Mouse (Mus musculus): Measurements from ENCODE around the gene Mrpl10. TPM values are rescaled to one million over a fixed set of nuclear protein-coding genes. Genes with fewer than 3 reads are reported as not detected.

Gene Mrpl10
- total RNA-seq (2021), result 10 to 100 TPM; 69.0 to 69.2 TPM

GRCm38 (mm10) chr11:97041022-97041899 is at the start of gene Mrpl10, which contains the start of gene Lrrc46:
Gene Mrpl10 (plus strand): TSS chr11:97041560.
Gene Lrrc46 (minus strand): TSS chr11:97041407.
- DNase-seq (ENCODE audit: extremely low spot score in 1 of 2, low spot score in 2 of 2), result peak; percentile 78 to 93
- intact Hi-C loops (cut with DNase I), result no loop called here

DNA sequence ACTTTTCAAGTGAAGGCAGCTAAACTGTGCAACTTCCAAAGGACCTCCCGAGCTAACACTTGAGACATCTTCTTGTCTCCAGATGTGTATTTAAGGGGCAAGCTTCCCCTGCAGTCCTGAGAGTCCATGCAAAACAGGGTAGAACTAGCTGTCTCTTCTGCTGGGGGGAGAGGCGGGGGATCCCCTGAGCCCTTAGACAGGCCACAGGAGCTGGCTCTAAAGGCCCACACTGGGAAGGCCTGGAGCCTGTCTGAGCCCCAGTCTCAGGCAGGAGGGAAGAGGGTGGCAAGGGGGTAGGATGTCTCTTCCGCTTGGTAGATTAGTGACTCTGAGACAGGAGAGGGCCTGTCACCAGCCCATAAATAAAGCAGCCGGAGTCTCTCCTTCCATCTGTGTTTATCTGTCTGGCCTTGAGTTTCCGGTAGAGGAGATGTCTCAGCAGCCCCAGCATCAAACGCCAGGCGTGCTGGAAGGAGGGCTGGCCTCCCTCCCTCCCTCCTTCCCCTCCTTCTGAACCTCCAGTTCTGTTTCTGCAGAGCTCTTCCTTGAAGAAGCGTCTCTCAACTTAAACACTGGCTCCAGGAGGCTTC is 48.5 kb upstream of the Mrpl10 start:
- intact Hi-C loops (cut with DNase I), result no loop called here
- DNase-seq (ENCODE audit: extremely low spot score in 1 of 2, low spot score in 2 of 2), result no peak

- no peak for DNase-seq (ENCODE audit: extremely low spot score in 1 of 2, low spot score in 2 of 2)
- intact Hi-C loops (cut with DNase I), result no loop called here
Measured at GRCm38 (mm10) chr11:96995031-96995430, 46.3 kb upstream of the Mrpl10 start.

GRCm38 (mm10) chr11:96995836-96996772 is 45.3 kb upstream of the Mrpl10 start:
- no peak for DNase-seq (ENCODE audit: extremely low spot score in 1 of 2, low spot score in 2 of 2)
- intact Hi-C loops (cut with DNase I), result no loop called here

DNA sequence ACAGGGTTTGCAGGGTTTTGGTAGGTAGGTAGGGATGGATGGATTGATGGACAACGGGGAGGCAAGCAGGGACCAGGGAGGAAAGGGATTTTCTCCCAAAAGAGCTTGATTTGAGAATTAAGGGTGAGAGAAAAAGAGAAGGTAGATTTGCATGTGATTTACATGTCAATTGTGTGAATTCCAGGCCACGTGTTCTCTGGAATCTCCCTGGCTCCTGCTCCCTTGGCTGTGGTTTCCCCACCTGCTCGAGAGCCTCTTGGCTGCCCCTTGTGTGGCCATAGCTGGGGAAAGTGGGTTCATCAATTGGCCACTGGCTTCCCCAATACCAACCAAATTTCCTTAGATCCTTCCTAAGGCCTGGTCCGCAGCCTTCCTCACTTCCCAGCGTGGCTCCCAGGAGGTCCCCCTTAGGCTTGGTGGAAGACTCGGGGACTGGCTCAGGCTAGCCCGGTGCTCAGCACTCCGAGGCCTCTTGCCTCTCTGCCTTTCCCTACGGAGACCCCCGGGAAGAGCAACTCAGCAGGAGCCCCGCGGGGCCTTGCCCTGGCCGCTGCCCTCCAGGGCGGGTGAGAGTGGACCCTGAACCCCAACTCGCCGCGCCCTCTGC is 44.5 kb upstream of the Mrpl10 start:
- intact Hi-C loops (cut with DNase I), result no loop called here
- no peak for DNase-seq (ENCODE audit: extremely low spot score in 1 of 2, low spot score in 2 of 2)

DNA sequence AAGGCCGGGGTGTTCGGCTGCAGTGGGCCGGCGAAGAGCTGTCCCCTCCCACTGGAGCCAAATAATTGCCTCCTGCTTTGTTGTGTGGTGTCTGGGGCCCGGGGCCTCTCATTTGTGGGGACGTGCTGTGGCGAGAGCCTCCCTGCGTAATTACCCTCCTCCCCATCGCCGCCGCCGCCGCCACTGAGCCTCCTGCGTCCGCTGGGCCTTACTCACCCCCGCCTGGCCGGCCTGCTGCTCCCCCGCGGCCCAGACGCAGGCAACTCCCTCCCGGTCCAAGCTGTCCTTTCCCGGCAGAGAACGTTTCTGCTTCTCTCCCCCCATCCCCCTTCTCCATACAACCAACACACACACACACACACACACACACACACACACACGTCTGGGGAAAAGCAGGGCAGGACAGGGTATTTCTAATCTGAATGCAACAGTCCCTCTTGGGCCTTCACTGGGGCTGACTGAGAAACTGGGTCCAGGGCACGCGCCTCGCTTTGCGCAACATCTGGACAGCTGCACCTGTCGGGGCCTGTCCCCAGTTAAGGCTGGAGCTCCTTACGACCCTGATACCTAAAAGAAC is 43.9 kb upstream of the Mrpl10 start:
- intact Hi-C loops (cut with DNase I), result no loop called here
- peak in 1 of 2 experiments; percentile 69 for DNase-seq (ENCODE audit: extremely low spot score in 1 of 2, low spot score in 2 of 2)

GRCm38 (mm10) chr11:97003170-97003569 is 38.2 kb upstream of the Mrpl10 start:
- DNase-seq (ENCODE audit: extremely low spot score in 1 of 2, low spot score in 2 of 2), result no peak
- intact Hi-C loops (cut with DNase I), result no loop called here

DNA sequence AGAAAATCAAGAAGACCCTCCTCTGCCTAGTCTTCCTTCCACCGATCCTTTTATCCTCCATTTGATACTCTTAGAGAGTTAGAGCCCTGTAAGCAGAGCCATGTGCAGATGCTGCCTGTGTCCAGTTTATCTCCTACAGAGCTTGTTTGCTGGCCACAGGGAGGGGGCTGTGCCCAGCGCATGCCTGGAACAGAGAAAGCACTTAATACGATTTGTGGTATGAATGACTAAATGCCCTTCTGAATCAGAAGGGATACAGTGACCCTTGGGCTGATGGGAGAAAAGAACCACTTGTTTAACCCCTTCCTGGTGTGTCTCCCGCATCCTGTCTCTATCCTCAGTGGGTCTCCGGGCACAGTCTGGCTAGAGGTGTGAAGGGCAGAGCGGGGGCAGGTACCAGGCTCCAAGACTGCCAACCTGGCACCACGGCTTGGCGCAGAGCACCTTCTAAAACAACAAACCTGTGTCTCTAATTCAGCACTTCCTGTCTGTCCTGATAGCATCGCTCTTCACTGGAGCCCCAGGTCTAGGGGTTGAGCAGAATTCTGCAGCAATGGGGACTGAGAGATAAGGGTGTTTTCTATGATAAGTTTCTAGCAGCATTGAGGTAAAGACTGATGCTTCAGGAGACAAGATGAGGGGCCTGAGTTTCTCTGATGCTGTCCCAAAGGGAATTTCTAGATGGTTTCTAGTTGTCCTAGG is 34.1 kb upstream of the Mrpl10 start:
- intact Hi-C loops (cut with DNase I), result no loop called here
- no peak for DNase-seq (ENCODE audit: extremely low spot score in 1 of 2, low spot score in 2 of 2)

- intact Hi-C loops (cut with DNase I), result no loop called here
- no peak for DNase-seq (ENCODE audit: extremely low spot score in 1 of 2, low spot score in 2 of 2)
Measured at GRCm38 (mm10) chr11:97009198-97009790, 32.1 kb upstream of the Mrpl10 start.

DNA sequence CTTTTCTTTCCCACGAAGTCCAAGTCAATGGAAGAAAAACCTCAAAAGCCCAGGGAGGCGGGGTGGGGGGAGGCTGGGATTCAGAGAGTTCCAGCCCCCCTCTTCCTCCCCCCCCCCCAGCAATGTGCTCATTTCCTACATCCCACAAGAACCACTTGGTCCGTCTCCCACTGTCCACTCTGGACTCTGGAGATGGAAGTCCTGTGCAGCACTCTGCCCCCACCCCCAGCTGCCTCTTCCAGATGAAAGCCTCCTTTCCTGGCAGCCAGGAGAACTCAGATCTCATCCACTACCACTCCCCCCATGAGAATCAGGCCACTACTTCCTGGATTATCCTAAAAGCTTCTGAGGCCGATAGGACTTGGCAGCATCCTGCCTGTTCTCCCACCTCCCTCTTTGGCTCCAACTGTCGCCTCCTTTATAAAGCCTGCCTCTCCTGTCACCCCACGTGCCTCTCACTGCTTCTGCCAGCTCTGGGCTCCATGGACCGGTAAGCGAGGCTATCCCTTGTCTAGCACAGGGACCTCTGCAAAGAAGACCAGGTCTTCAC is 28.2 kb upstream of the Mrpl10 start, which contains the start of gene Sp6:
Gene Sp6 (plus strand): TSS at position 274 of the 550 bp plus-strand sequence.
- intact Hi-C loops (cut with DNase I), result no loop called here
- DNase-seq (ENCODE audit: extremely low spot score in 1 of 2, low spot score in 2 of 2), result peak; percentile 24 to 53

DNA sequence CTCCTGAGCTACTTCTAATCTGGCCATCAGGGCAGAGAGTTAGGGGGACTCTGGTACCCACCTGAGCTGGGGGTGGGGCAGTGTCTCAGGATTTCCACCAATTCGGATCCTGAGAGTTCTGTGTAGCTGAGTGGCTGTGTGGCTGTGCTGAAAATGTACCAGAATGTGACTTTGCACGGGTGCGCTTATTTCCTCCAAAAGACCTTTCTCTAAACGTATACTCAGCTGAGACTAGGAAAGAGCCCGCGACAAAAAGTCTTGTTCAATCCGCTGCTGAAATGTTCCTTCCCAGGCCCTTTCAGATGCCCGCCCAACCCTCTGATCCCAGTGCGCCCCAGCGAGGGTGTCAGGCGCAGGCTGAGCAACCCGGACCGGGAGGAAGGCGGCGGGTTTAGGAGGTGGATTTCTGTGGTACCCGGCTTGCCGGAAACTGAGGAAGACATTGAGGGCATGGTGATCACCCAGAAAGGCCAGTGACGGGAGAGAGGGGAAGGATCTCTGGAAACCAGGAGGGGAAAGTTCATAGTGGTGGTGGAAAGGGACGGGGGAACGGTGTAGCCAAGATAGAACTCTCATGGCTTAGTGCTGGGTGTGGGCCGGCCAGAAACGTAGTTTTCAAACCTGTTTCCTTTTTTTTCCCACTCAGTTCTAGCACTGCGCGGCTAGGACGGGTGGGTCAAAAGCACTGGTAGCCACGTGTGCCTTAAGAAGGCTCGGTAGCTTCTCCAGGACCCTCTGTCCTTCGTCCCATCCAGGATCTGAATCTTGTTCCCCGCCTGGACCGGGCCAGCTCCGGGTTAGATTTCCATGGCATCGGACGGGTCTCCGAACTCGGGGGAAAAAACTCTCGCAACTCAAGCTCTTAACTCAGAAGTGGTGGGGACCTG is 23.4 kb upstream of the Mrpl10 start:
- intact Hi-C loops (cut with DNase I), result no loop called here

DNA sequence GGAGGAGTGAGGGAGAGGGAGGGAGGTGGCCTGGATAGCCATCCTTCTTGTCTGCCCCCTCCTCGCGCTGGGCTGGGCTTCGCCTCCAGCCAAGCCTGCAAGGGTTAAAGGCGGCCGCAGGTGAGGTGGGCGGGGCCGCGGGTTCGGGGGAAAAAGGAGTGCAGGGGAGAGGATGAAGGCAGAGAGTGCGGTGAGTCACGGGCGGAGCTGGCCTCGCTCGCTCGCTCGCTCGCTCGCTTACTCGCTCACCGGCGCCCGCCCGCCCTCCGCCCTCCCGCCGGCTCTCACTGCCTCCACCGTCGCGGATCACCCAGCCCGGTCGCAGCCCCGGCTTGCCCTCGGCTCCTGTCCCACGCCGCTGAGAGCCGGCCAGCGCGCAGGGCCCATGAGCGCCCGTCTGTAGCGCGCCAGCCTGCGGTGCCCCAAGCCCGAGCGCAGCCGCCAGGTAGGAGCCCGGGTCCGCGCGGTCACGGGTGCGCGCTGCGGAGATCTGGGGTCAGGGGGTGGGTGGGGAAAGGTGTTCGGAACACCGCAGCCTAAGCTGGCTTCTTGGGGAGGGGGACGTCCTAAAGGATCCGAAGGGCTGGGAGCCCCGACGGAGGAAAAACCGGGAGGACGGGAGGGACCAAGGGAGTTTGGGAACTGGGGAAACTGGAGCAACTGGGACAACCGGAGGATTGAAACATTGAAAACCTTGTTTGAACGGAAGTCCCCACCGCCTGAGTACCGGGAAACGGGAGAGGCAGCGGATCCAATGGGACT is 22.6 kb upstream of the Mrpl10 start:
- no peak for DNase-seq (ENCODE audit: extremely low spot score in 1 of 2, low spot score in 2 of 2)
- intact Hi-C loops (cut with DNase I), result no loop called here

More for the DNA sequence above, 23.4 kb upstream of the Mrpl10 start:
- DNase-seq (ENCODE audit: extremely low spot score in 1 of 2, low spot score in 2 of 2), result no peak

DNA sequence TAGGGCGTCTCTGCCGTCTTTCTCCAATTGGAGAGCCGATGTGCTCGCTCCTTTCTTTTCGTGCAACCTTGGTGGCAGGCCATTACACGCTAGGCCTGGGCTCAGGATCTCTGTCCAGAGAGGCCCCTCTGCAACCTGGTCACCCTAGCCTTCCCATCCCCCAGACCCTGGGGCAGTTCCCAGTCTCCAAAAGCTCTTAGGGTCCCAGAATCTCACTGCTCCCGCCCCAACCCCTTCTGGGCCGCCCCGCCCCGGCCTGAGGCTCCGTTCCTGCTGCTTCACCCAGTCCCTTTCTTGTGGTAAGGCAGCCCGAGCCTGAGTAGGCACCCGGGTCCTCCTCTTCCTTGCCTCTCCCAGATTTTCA is 22.0 kb upstream of the Mrpl10 start:
- intact Hi-C loops (cut with DNase I), result no loop called here

GRCm38 (mm10) chr11:97021121-97021765 is 20.1 kb upstream of the Mrpl10 start:
- intact Hi-C loops (cut with DNase I), result loop anchor here (10.0 kb wide), 2 partner anchors 106 to 746 kb away; partner anchors contain the start of genes Cdk5rap3 and Hoxb9
- no peak for DNase-seq (ENCODE audit: extremely low spot score in 1 of 2, low spot score in 2 of 2)

More for the DNA sequence above, 22.0 kb upstream of the Mrpl10 start:
- DNase-seq (ENCODE audit: extremely low spot score in 1 of 2, low spot score in 2 of 2), result no peak
